Mouse (Mus musculus): ENCODE results near the gene Map3k1. TPM values are rescaled to one million over a fixed set of nuclear protein-coding genes. Genes with fewer than 3 reads are reported as not detected.
"Not testable (repeated sequence)": the region's sequence is repeated elsewhere in the genome, so short reads cannot be mapped to it uniquely, and the experiment has no call there.

Map3k1 gene
- polyA plus RNA-seq, 1 experiment = 34.5 TPM

GRCm38 (mm10) chr13:111710531-111710930, 98.3 kb downstream of the Map3k1 start:
- peaks cover 76% of the 10 kb centered on the region for H3K36me3 ChIP-seq (ENCODE audit: control insufficient read depth, insufficient read depth, low read length, poor library complexity, severe bottlenecking)
- no peak overlapping the region for H3K9ac ChIP-seq (ENCODE audit: low read depth, poor library complexity, severe bottlenecking)
- TF ChIP-seq EP300 (IDR thresholded peaks at IDR 0.05; ENCODE audit: insufficient read depth, low read depth, low read length) (no peak), CTCF (IDR thresholded peaks at IDR 0.05; ENCODE audit: low read depth, low read length) (no peak), POLR2A (IDR thresholded peaks at IDR 0.05; ENCODE audit: insufficient read depth, low read length) (no peak)
- no peaks in the 10 kb centered on the region for H3K4me1 ChIP-seq (ENCODE audit: control insufficient read depth, insufficient read depth, low read length)
- H3K27me3 ChIP-seq (ENCODE audit: control insufficient read depth, insufficient read depth, low read length, poor library complexity, severe bottlenecking) = no peaks in the 10 kb centered on the region
- H3K4me3 ChIP-seq (ENCODE audit: low read depth, low read length) = no peak overlapping the region
- no peaks in the 10 kb centered on the region for H3K9me3 ChIP-seq (replicated peaks; ENCODE audit: control insufficient read depth, insufficient read depth, low read length, poor library complexity, severe bottlenecking)
- H3K27ac ChIP-seq (ENCODE audit: insufficient read depth, low read length) = no peak overlapping the region

- not testable (repeated sequence) for H3K4me1 ChIP-seq (ENCODE audit: control insufficient read depth, insufficient read depth, low read length); H3K9ac ChIP-seq (ENCODE audit: low read depth, poor library complexity, severe bottlenecking); H3K4me3 ChIP-seq (ENCODE audit: low read depth, low read length); H3K27ac ChIP-seq (ENCODE audit: insufficient read depth, low read length); H3K27me3 ChIP-seq (ENCODE audit: control insufficient read depth, insufficient read depth, low read length, poor library complexity, severe bottlenecking)
- peaks cover 46% of the 10 kb centered on the region for H3K36me3 ChIP-seq (ENCODE audit: control insufficient read depth, insufficient read depth, low read length, poor library complexity, severe bottlenecking)
- H3K9me3 ChIP-seq (replicated peaks; ENCODE audit: control insufficient read depth, insufficient read depth, low read length, poor library complexity, severe bottlenecking) = peaks cover 23% of the 10 kb centered on the region
These were observed 104.8 kb downstream of the Map3k1 start for GRCm38 (mm10) chr13:111703952-111704351.

- Histone ChIP-seq H3K9me3 (replicated peaks; ENCODE audit: control insufficient read depth, insufficient read depth, low read length, poor library complexity, severe bottlenecking) (peaks cover 23% of the 10 kb centered on the region), H3K36me3 (ENCODE audit: control insufficient read depth, insufficient read depth, low read length, poor library complexity, severe bottlenecking) (peaks cover 44% of the 10 kb centered on the region), H3K4me3 (ENCODE audit: low read depth, low read length) (no peak overlapping the region), H3K27ac (ENCODE audit: insufficient read depth, low read length) (no peak overlapping the region), H3K4me1 (ENCODE audit: control insufficient read depth, insufficient read depth, low read length) (no peaks in the 10 kb centered on the region), H3K27me3 (ENCODE audit: control insufficient read depth, insufficient read depth, low read length, poor library complexity, severe bottlenecking) (no peaks in the 10 kb centered on the region), H3K9ac (ENCODE audit: low read depth, poor library complexity, severe bottlenecking) (no peak overlapping the region)
- TF ChIP-seq EP300 (IDR thresholded peaks at IDR 0.05; ENCODE audit: insufficient read depth, low read depth, low read length) (no peak), POLR2A (IDR thresholded peaks at IDR 0.05; ENCODE audit: insufficient read depth, low read length) (no peak), CTCF (IDR thresholded peaks at IDR 0.05; ENCODE audit: low read depth, low read length) (no peak)
These were observed 105.4 kb downstream of the Map3k1 start for GRCm38 (mm10) chr13:111703396-111703795.

Other genes starting within 250 kb of the Map3k1 start
- not detected in 2 replicates for gene Gm10198, start 216.2 kb downstream of the Map3k1 start, polyA plus RNA-seq (2011; ENCODE audit: insufficient read depth, insufficient read length, low read depth, missing spikeins)
- 48.7 and 49.1 TPM in 2 replicates for gene Mier3, start 128.0 kb downstream of the Map3k1 start, polyA plus RNA-seq (2011; ENCODE audit: insufficient read depth, insufficient read length, low read depth, missing spikeins)

Measured in ES-Bruce4 (cell line).